Mouse (Mus musculus): ENCODE data around the gene Enthd1. TPM values are rescaled to one million over a fixed set of nuclear protein-coding genes. Genes with fewer than 3 reads are reported as not detected.

Gene Enthd1
- total and polyA plus RNA-seq, 3 experiments: not detected

DNA sequence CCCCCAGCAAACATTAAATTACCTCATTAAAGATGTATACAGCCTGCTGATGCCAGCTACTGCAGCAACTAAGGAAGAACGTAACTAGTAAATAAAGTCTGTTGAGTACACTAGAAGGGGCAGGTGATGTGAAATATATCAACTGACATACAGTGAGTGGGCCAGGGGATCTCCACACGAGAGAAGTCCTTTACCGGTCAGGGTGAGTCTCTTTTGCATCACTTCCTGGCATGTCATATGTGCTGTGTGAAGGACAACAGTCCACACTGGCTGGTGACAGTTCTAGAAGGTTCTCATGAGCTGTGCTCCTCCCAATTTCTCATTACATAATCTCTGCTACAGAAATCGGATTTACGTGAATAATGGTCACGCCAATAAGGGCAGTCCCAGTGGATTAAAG is 27.8 kb upstream of the Enthd1 start:
- H3K36me3 ChIP-seq (replicated peaks in 1 of 2; ENCODE audit: control insufficient read depth in 1 of 2, insufficient read depth in 1 of 2, low read length in 1 of 2): no peaks in the 10 kb centered on the region
- H3K9me3 ChIP-seq (replicated peaks; ENCODE audit: low read length): no peaks in the 10 kb centered on the region
- DNase-seq (ENCODE audit: extremely low read depth): no peak
- H3K4me1 ChIP-seq (ENCODE audit: control insufficient read depth in 1 of 2, insufficient read depth in 2 of 2): peaks cover 3 to 13% of the 10 kb centered on the region in 2 experiments; a peak in 3 of 4 replicates
- no peak overlapping the region for H3K27ac ChIP-seq (ENCODE audit: insufficient read depth, low read depth)
- in situ Hi-C loops (cut with MboI; ENCODE audit: low pct_ligation_motif_present, low pct_unique_long_range_greater_than_20kb, low sequenced_read_pairs) (no loop called here), dilution Hi-C loops (cut with MboI; ENCODE audit: extremely low pct_ligation_motif_present, extremely low pct_unique_long_range_greater_than_20kb, low sequenced_read_pairs) (no loop called here)
- no peak for TF ChIP-seq BHLHE40 (IDR thresholded peaks at IDR 0.05; ENCODE audit: low read depth, low read length)
- H3K4me3 ChIP-seq (replicated peaks in 1 of 3; ENCODE audit: low read depth in 2 of 3, low read length in 2 of 3, poor library complexity in 1 of 3): no peak overlapping the region
- no peaks in the 10 kb centered on the region for H3K27me3 ChIP-seq (replicated peaks)
- no peaks in the 10 kb centered on the region for H3K79me2 ChIP-seq (replicated peaks; ENCODE audit: control insufficient read depth, extremely low read depth, insufficient read depth, poor library complexity, severe bottlenecking)
- H3K4me2 ChIP-seq (ENCODE audit: insufficient read depth, low read depth, poor library complexity, severe bottlenecking): no peak overlapping the region
- H3K9ac ChIP-seq (ENCODE audit: insufficient read depth, low read depth): no peak overlapping the region

DNA sequence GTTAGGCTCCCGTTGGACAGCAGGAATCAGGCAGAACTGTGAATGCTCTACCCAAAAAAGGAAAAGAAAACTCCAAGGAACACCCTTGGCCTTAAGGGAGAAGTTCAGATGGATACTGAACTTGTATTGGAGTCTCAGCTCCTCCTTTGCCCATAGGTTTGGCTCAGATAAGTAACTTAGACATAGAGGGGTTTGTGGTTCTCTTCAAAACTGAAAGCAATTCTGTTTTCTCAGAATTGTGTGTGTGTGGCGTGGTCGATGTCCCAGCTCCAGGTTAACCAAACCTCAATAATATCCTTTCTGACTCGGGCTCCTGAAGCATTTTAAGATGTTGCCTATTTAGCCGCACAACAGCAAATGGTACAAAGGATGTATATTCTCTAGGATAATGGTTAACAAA is 25.7 kb upstream of the Enthd1 start:
- in situ Hi-C loops (cut with MboI; ENCODE audit: low pct_ligation_motif_present, low pct_unique_long_range_greater_than_20kb, low sequenced_read_pairs) (no loop called here), dilution Hi-C loops (cut with MboI; ENCODE audit: extremely low pct_ligation_motif_present, extremely low pct_unique_long_range_greater_than_20kb, low sequenced_read_pairs) (no loop called here)
- Histone ChIP-seq H3K4me2 (ENCODE audit: insufficient read depth, low read depth, poor library complexity, severe bottlenecking) (no peak overlapping the region; the same call in 1 of the 2 replicates), H3K4me1 (ENCODE audit: control insufficient read depth in 1 of 2, insufficient read depth in 2 of 2) (peaks cover 3 to 13% of the 10 kb centered on the region in 2 experiments; a peak in 3 of 4 replicates), H3K9ac (ENCODE audit: insufficient read depth, low read depth) (no peak overlapping the region), H3K36me3 (replicated peaks in 1 of 2; ENCODE audit: control insufficient read depth in 1 of 2, insufficient read depth in 1 of 2, low read length in 1 of 2) (no peaks in the 10 kb centered on the region), H3K4me3 (replicated peaks in 1 of 3; ENCODE audit: low read depth in 2 of 3, low read length in 2 of 3, poor library complexity in 1 of 3) (no peak overlapping the region), H3K27ac (ENCODE audit: insufficient read depth, low read depth) (no peak overlapping the region), H3K9me3 (replicated peaks; ENCODE audit: low read length) (no peaks in the 10 kb centered on the region), H3K27me3 (replicated peaks) (no peaks in the 10 kb centered on the region), H3K79me2 (replicated peaks; ENCODE audit: control insufficient read depth, extremely low read depth, insufficient read depth, poor library complexity, severe bottlenecking) (no peaks in the 10 kb centered on the region)
- TF ChIP-seq RCOR1 (conservative IDR thresholded peaks at IDR 0.05; ENCODE audit: low read depth, low read length): no peak
- TF ChIP-seq ETS1 (conservative IDR thresholded peaks at IDR 0.05; ENCODE audit: low read depth, low read length): no peak
- TF ChIP-seq RAD21 (IDR thresholded peaks at IDR 0.05; ENCODE audit: low read depth, low read length): no peak
- TF ChIP-seq JUN (IDR thresholded peaks at IDR 0.05; ENCODE audit: insufficient read depth, low read depth, low read length): no peak
- TF ChIP-seq BHLHE40 (IDR thresholded peaks at IDR 0.05; ENCODE audit: low read depth, low read length): no peak
- TF ChIP-seq ZC3H11A (IDR thresholded peaks at IDR 0.05; ENCODE audit: low read depth, low read length): no peak
- no peak for TF ChIP-seq CTCF (conservative IDR thresholded peaks at IDR 0.05 in 1 of 2, IDR thresholded peaks at IDR 0.05 in 1 of 2; ENCODE audit: low read depth in 2 of 2, low read length in 2 of 2)
- TF ChIP-seq USF1 (IDR thresholded peaks at IDR 0.05; ENCODE audit: low read depth, low read length): no peak
- TF ChIP-seq E2F4 (IDR thresholded peaks at IDR 0.05; ENCODE audit: insufficient replicate concordance, low read depth, low read length): no peak
- no peak for TF ChIP-seq JUND (conservative IDR thresholded peaks at IDR 0.05; ENCODE audit: low read depth, low read length)
- no peak for TF ChIP-seq MAFK (IDR thresholded peaks at IDR 0.05; ENCODE audit: insufficient replicate concordance, low read length)
- TF ChIP-seq ZMIZ1 (IDR thresholded peaks at IDR 0.05; ENCODE audit: low read depth, low read length): no peak
- no peak for TF ChIP-seq TBP (conservative IDR thresholded peaks at IDR 0.05; ENCODE audit: low read depth, low read length)
- no peak for TF ChIP-seq MEF2A (IDR thresholded peaks at IDR 0.05; ENCODE audit: borderline replicate concordance, low read depth, low read length)
- no peak for TF ChIP-seq NRF1 (IDR thresholded peaks at IDR 0.05; ENCODE audit: low read depth, low read length)
- no peak for TF ChIP-seq UBTF (IDR thresholded peaks at IDR 0.05; ENCODE audit: low read depth, low read length)
- no peak for TF ChIP-seq USF2 (conservative IDR thresholded peaks at IDR 0.05; ENCODE audit: low read depth, low read length)
- no peak for TF ChIP-seq CHD1 (IDR thresholded peaks at IDR 0.05; ENCODE audit: low read depth, low read length)
- no peak for TF ChIP-seq ZKSCAN1 (IDR thresholded peaks at IDR 0.05; ENCODE audit: borderline replicate concordance, low read depth, low read length)
- TF ChIP-seq MAX (IDR thresholded peaks at IDR 0.05; ENCODE audit: low read length): no peak
- no peak for DNase-seq (ENCODE audit: extremely low read depth)

All from CH12.LX (cell line).